Mouse (Mus musculus): ENCODE measurements around the gene Ube2e1. TPM values are rescaled to one million over a fixed set of nuclear protein-coding genes. Genes with fewer than 3 reads are reported as not detected.

The Ube2e1 gene
- polyA plus RNA-seq (2014; fragmentation: Nextera tagmentation; extraction: Ambion mirVana): 61.7 and 74.9 TPM in 2 replicates

GRCm38 (mm10) chr14:18331693-18332131 is at the start of gene Ube2e1:
TSS of gene Ube2e1 (minus strand) at chr14:18331859.
- ATAC-seq (ENCODE audit: insufficient number of reproducible peaks, low FRiP score, low TSS enrichment, low read depth) (peak; percentile 91), DNase-seq (ENCODE audit: low spot score) (peak; percentile 85)
- Histone ChIP-seq H3K36me3 (ENCODE audit: control insufficient read depth, insufficient read depth, low read length) (no peaks in the 10 kb centered on the region), H3K9me3 (ENCODE audit: control insufficient read depth, low read length) (no peaks in the 10 kb centered on the region), H3K27ac (replicated peaks; ENCODE audit: low read depth, low read length) (peak within 1 kb of the TSS; percentile 87), H3K4me2 (ENCODE audit: low read depth, severe bottlenecking) (peak within 1 kb of the TSS; percentile 64), H3K27me3 (ENCODE audit: control insufficient read depth, insufficient read depth, low read length) (no peaks in the 10 kb centered on the region), H3K4me1 (ENCODE audit: control insufficient read depth, insufficient read depth, low read length) (peaks cover 17% of the 10 kb centered on the region), H3K4me3 (ENCODE audit: low read depth, low read length) (peak within 1 kb of the TSS; percentile 81), H3K9ac (ENCODE audit: low read length) (peak within 1 kb of the TSS; percentile 99)
- under 1% methylated on average over 24 of the region's 39 CpGs for WGBS

- no peaks in the 10 kb centered on the region for H3K27me3 ChIP-seq (ENCODE audit: control insufficient read depth, insufficient read depth, low read length)
- no peaks in the 10 kb centered on the region for H3K9me3 ChIP-seq (ENCODE audit: control insufficient read depth, low read length)
- H3K9ac ChIP-seq (ENCODE audit: low read length): no peak overlapping the region
- H3K4me2 ChIP-seq (ENCODE audit: low read depth, severe bottlenecking): no peak overlapping the region
- no peaks in the 10 kb centered on the region for H3K36me3 ChIP-seq (ENCODE audit: control insufficient read depth, insufficient read depth, low read length)
- 88% methylated on average over 5 of the region's 5 CpGs for WGBS
- H3K4me1 ChIP-seq (ENCODE audit: control insufficient read depth, insufficient read depth, low read length): no peaks in the 10 kb centered on the region
- ATAC-seq (ENCODE audit: insufficient number of reproducible peaks, low FRiP score, low TSS enrichment, low read depth) (no peak), DNase-seq (ENCODE audit: low spot score) (no peak)
- no peak overlapping the region for H3K27ac ChIP-seq (replicated peaks; ENCODE audit: low read depth, low read length)
- no peak overlapping the region for H3K4me3 ChIP-seq (ENCODE audit: low read depth, low read length)
Measured at GRCm38 (mm10) chr14:18379841-18380240, 48.2 kb upstream of the Ube2e1 start.

- ATAC-seq (ENCODE audit: insufficient number of reproducible peaks, low FRiP score, low TSS enrichment, low read depth): no peak
- WGBS: 66% methylated on average over 8 of the region's 8 CpGs
- H3K4me3 ChIP-seq (ENCODE audit: low read depth, low read length): no peak overlapping the region
Measured at GRCm38 (mm10) chr14:18377944-18378575, 46.4 kb upstream of the Ube2e1 start.

GRCm38 (mm10) chr14:18376206-18376605 is 44.5 kb upstream of the Ube2e1 start:
- WGBS: 83% methylated on average over 3 of the region's 3 CpGs
- Histone ChIP-seq H3K9me3 (ENCODE audit: control insufficient read depth, low read length) (no peaks in the 10 kb centered on the region), H3K9ac (ENCODE audit: low read length) (no peak overlapping the region), H3K4me3 (ENCODE audit: low read depth, low read length) (no peak overlapping the region), H3K27me3 (ENCODE audit: control insufficient read depth, insufficient read depth, low read length) (no peaks in the 10 kb centered on the region), H3K36me3 (ENCODE audit: control insufficient read depth, insufficient read depth, low read length) (no peaks in the 10 kb centered on the region), H3K27ac (replicated peaks; ENCODE audit: low read depth, low read length) (no peak overlapping the region), H3K4me1 (ENCODE audit: control insufficient read depth, insufficient read depth, low read length) (peaks cover 10% of the 10 kb centered on the region; the same call in 1 of the 2 replicates), H3K4me2 (ENCODE audit: low read depth, severe bottlenecking) (no peak overlapping the region)
- ATAC-seq (ENCODE audit: insufficient number of reproducible peaks, low FRiP score, low TSS enrichment, low read depth) (no peak), DNase-seq (ENCODE audit: low spot score) (no peak)

More at GRCm38 (mm10) chr14:18377944-18378575, 46.4 kb upstream of the Ube2e1 start:
- H3K4me2 ChIP-seq (ENCODE audit: low read depth, severe bottlenecking): no peak overlapping the region
- H3K4me1 ChIP-seq (ENCODE audit: control insufficient read depth, insufficient read depth, low read length): peaks cover 10% of the 10 kb centered on the region; the same call in 1 of the 2 replicates
- H3K36me3 ChIP-seq (ENCODE audit: control insufficient read depth, insufficient read depth, low read length): no peaks in the 10 kb centered on the region
- DNase-seq (ENCODE audit: low spot score): no peak
- H3K9me3 ChIP-seq (ENCODE audit: control insufficient read depth, low read length): no peaks in the 10 kb centered on the region
- H3K27ac ChIP-seq (replicated peaks; ENCODE audit: low read depth, low read length): no peak overlapping the region
- no peaks in the 10 kb centered on the region for H3K27me3 ChIP-seq (ENCODE audit: control insufficient read depth, insufficient read depth, low read length)
- H3K9ac ChIP-seq (ENCODE audit: low read length): no peak overlapping the region

GRCm38 (mm10) chr14:18373758-18374405 is 42.2 kb upstream of the Ube2e1 start:
- Histone ChIP-seq H3K27ac (replicated peaks; ENCODE audit: low read depth, low read length) (peak overlapping the region; percentile 15), H3K4me2 (ENCODE audit: low read depth, severe bottlenecking) (no peak overlapping the region), H3K4me1 (ENCODE audit: control insufficient read depth, insufficient read depth, low read length) (peaks cover 10% of the 10 kb centered on the region; the same call in 1 of the 2 replicates), H3K9ac (ENCODE audit: low read length) (no peak overlapping the region), H3K9me3 (ENCODE audit: control insufficient read depth, low read length) (no peaks in the 10 kb centered on the region), H3K36me3 (ENCODE audit: control insufficient read depth, insufficient read depth, low read length) (no peaks in the 10 kb centered on the region), H3K27me3 (ENCODE audit: control insufficient read depth, insufficient read depth, low read length) (no peaks in the 10 kb centered on the region), H3K4me3 (ENCODE audit: low read depth, low read length) (no peak overlapping the region)
- ATAC-seq (ENCODE audit: insufficient number of reproducible peaks, low FRiP score, low TSS enrichment, low read depth): peak; percentile 78
- DNase-seq (ENCODE audit: low spot score): peak; percentile 45
- 27% methylated on average over 6 of the region's 6 CpGs for WGBS

- 63% methylated on average over 9 of the region's 9 CpGs for WGBS
- Histone ChIP-seq H3K36me3 (ENCODE audit: control insufficient read depth, insufficient read depth, low read length) (no peaks in the 10 kb centered on the region), H3K4me3 (ENCODE audit: low read depth, low read length) (no peak overlapping the region), H3K9ac (ENCODE audit: low read length) (no peak overlapping the region; the same call in 1 of the 2 replicates), H3K27me3 (ENCODE audit: control insufficient read depth, insufficient read depth, low read length) (no peaks in the 10 kb centered on the region), H3K4me2 (ENCODE audit: low read depth, severe bottlenecking) (no peak overlapping the region), H3K4me1 (ENCODE audit: control insufficient read depth, insufficient read depth, low read length) (peaks cover 10% of the 10 kb centered on the region; the same call in 1 of the 2 replicates), H3K27ac (replicated peaks; ENCODE audit: low read depth, low read length) (peak overlapping the region; percentile 15), H3K9me3 (ENCODE audit: control insufficient read depth, low read length) (no peaks in the 10 kb centered on the region)
- ATAC-seq (ENCODE audit: insufficient number of reproducible peaks, low FRiP score, low TSS enrichment, low read depth): peak; percentile 19; the same call in 1 of the 2 replicates
- no peak for DNase-seq (ENCODE audit: low spot score)
Measured at GRCm38 (mm10) chr14:18372761-18373610, 41.3 kb upstream of the Ube2e1 start.

- ATAC-seq (ENCODE audit: insufficient number of reproducible peaks, low FRiP score, low TSS enrichment, low read depth): no peak
- H3K27ac ChIP-seq (replicated peaks; ENCODE audit: low read depth, low read length): no peak overlapping the region
Measured at GRCm38 (mm10) chr14:18369031-18369430, 37.4 kb upstream of the Ube2e1 start.

GRCm38 (mm10) chr14:18367025-18367424 is 35.4 kb upstream of the Ube2e1 start:
- WGBS: 55% methylated on average over 5 of the region's 5 CpGs
- no peaks in the 10 kb centered on the region for H3K9me3 ChIP-seq (ENCODE audit: control insufficient read depth, low read length)
- no peak overlapping the region for H3K9ac ChIP-seq (ENCODE audit: low read length)

More at GRCm38 (mm10) chr14:18369031-18369430, 37.4 kb upstream of the Ube2e1 start:
- Histone ChIP-seq H3K27me3 (ENCODE audit: control insufficient read depth, insufficient read depth, low read length) (no peaks in the 10 kb centered on the region), H3K4me2 (ENCODE audit: low read depth, severe bottlenecking) (no peak overlapping the region), H3K4me1 (ENCODE audit: control insufficient read depth, insufficient read depth, low read length) (0 out of 2 replicates have a peak, but pooled peaks cover 6% of the 10 kb centered on the region), H3K36me3 (ENCODE audit: control insufficient read depth, insufficient read depth, low read length) (no peaks in the 10 kb centered on the region), H3K4me3 (ENCODE audit: low read depth, low read length) (no peak overlapping the region), H3K9me3 (ENCODE audit: control insufficient read depth, low read length) (no peaks in the 10 kb centered on the region), H3K9ac (ENCODE audit: low read length) (no peak overlapping the region)
- DNase-seq (ENCODE audit: low spot score): no peak

More at GRCm38 (mm10) chr14:18367025-18367424, 35.4 kb upstream of the Ube2e1 start:
- no peaks in the 10 kb centered on the region for H3K27me3 ChIP-seq (ENCODE audit: control insufficient read depth, insufficient read depth, low read length)
- no peak overlapping the region for H3K4me2 ChIP-seq (ENCODE audit: low read depth, severe bottlenecking)
- DNase-seq (ENCODE audit: low spot score) (no peak), ATAC-seq (ENCODE audit: insufficient number of reproducible peaks, low FRiP score, low TSS enrichment, low read depth) (no peak)
- no peak overlapping the region for H3K4me3 ChIP-seq (ENCODE audit: low read depth, low read length)
- H3K4me1 ChIP-seq (ENCODE audit: control insufficient read depth, insufficient read depth, low read length): no peaks in the 10 kb centered on the region
- H3K36me3 ChIP-seq (ENCODE audit: control insufficient read depth, insufficient read depth, low read length): no peaks in the 10 kb centered on the region
- no peak overlapping the region for H3K27ac ChIP-seq (replicated peaks; ENCODE audit: low read depth, low read length)

Data from limb, embryonic 11.5 days (tissue).